Mouse (Mus musculus) thymus, postnatal 4 days (tissue): ENCODE results near the gene Prim1.
"Not testable (repeated sequence)": the region's sequence is repeated elsewhere in the genome, so short reads cannot be mapped to it uniquely, and the experiment has no call there.

Source experiments
- DNase-seq: peaks from one replicate; pipeline ENCODE4 v3.0.0; 2021

The Prim1 gene

DNA sequence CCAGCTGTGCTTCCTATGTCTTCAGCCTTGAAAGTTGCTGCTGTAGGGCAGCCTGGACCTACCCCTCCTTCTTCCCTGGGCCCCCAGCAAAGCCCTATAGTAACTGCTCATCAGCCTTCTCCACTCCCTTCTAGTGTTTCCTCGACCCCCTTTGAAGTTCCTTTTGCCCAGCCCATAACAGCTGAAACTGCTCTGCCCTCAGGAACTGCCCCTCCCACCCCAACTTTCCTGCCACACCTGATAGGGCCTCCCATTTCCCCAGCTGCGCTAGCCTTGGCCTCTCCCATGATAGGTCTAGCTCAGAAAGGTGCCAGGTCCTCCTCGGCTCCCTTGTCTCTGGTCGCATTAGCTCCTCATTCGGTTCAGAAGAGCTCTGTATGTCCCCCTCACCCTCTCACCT lies 24.2 kb downstream of the Prim1 start:
- DNase-seq, result peak; percentile 49

DNA sequence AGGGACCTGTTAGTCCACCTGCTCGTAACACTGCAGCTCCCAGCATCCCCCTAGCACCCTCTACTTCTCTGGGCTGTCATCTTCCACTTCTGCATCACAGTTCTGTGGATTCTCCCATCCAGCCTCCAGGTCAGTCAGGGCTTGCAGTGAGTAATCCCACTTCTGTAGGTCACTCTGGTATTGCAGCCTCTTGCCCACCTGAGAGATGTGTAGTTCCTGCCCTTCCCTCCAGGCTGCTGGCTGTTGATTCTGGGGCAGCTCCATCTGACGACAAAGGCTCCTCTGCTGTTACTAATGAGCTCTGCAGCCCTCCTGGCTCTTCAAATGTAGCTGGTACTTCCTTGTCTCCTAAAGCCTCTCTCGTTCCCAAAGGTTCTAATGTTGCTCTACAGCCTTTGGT lies 24.9 kb downstream of the Prim1 start:
- DNase-seq, result no peak

DNA sequence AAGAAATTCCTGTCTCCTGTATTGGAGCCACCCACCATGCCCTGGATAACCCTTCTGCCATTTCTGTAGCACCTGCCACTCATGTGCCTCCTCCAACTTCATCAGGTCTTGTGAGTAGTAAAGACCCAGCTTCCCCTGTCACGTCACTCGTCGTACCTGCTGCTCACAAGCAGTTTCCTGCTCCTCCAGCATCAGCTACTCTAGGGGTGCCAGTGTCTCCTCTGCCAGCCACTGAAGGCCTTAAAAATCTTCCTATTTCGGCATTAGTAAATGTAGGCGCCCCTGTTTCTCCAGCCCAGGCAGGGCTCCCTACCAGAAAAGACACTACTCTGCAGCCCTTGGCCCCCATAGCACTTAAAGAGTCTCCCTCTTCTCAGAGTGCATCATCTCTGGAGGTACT lies 25.3 kb downstream of the Prim1 start:
- no peak for DNase-seq

- DNase-seq, result no peak
Measured at GRCm38 (mm10) chr10:128041636-128042035, 26.7 kb downstream of the Prim1 start.

DNA sequence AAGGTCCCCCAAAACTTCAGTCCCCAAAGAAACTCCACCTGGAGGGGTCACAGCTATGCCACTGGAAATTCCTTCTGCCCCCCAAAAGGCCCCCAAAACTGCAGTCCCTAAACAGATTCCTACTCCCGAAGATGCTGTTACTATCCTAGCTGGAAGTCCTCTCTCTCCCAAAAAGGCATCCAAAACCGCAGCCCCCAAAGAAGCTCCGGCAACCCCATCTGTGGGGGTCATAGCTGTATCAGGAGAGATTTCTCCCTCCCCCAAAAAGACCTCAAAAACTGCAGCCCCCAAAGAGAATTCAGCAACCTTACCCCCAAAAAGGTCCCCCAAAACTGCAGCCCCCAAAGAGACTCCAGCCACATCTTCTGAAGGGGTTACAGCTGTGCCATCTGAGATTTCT lies 27.5 kb downstream of the Prim1 start:
- no peak for DNase-seq

- DNase-seq, result peak; percentile 60
Measured at GRCm38 (mm10) chr10:128043041-128043835, 28.3 kb downstream of the Prim1 start.

DNA sequence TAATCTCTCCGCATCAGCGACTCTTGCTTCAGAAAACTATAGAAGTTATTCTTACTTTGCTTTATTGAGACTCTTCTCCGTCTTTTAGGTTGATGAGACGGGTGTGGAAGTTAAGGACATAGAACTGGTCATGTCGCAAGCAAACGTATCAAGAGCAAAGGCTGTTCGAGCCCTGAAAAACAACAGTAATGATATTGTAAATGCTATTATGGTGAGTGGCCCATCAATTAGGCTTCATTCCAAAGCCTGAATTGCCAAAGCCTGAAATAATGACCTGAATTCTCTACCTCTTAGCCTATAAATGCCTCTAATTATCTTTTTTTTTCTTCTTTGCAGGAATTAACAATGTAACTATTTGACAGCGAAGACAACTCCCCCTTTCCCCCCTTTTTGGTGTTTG lies 33.2 kb downstream of the Prim1 start:
- DNase-seq, result no peak

GRCm38 (mm10) chr10:128049741-128050140 lies 34.8 kb downstream of the Prim1 start:
- no peak for DNase-seq

DNA sequence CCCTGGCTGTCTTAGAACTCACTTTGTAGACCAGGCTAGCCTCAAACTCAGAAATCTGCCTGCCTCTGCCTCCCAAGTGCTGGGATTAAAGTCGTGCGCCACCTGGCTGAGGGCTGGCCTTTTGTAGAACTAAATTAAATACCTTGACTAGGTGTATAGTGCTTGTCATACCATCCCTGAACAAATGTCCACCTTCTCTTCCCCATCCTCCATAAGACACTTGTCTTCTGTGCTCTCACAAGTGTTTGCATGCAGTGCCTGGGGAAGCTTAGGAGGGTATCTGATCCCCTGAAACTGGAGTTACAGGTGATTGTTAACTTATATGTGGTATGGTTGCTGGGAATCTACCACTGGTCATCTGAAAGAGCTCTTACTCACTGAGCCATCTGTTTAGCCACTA lies 35.4 kb downstream of the Prim1 start:
- no peak for DNase-seq

DNA sequence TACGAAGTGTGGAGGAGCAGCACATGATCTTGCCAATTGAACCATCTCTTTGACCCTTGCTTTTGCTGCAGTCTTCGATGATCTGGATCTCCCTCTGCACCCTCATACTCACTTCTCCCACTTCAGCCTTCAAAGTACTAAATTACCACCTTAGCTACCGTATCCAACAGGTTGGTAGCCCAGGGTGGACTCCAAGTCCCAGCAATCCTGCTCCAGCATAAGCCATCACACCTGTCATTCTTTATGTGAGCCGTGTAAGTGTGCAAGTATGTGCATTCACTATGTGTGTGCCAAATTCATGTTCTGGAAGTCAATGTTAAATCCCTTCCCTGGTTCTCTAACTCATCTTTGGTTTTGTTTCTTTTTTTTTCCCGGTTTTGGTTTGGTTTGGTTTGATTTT lies 36.6 kb downstream of the Prim1 start:
- no peak for DNase-seq

- DNase-seq, result not testable (repeated sequence)
Measured at GRCm38 (mm10) chr10:128052136-128052535, 37.2 kb downstream of the Prim1 start.

- no peak for DNase-seq
Measured at GRCm38 (mm10) chr10:128053001-128053400, 38.0 kb downstream of the Prim1 start.

DNA sequence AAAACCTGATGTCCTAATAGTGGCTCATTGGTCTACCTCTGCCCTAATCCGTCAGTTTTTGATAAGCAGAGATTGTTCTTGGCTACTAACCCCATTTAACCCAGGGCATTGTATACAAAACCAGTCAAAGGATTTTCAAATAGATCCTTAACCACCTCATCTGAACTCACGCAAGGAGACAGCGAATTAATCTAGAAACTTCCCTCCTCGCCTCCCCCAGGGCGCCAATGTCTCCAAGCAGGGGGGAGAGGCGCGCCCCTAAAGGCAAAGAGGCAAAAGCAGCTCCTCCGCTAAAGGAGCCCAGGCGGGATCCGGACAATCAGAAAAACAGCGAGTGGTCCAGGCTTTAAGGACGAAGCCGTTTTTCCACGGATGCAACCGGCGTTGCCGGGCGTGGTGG lies 43.2 kb downstream of the Prim1 start:
- no peak for DNase-seq

DNA sequence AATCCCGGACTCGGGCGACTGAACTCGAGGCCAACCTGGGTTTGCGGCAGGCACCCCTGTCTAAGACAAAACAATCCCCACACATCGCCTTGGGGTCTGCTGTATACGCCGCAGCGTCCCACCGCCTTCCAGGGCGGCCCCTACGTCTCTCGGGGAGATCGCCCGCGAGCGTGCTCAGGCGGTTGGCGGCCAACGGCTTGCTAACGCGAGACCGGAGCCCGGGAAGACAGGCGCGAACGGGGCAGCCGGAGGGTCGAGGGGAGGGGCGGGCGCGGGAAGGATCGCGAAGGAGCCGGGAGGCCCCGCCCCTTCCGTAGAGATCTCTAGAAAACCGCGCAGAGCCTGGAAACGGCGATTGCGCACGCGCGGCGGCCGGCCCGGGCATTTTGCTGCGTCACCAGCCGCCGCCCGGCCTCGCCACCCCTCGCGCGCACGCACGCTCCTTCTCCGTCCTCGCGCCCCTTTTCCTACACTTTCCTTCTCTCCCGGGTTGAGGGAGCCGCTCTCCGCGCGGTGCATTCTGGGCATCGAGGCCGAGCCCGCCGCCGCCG lies 43.7 kb downstream of the Prim1 start, which contains the start of gene Ptges3:
Gene Ptges3, plus strand, starts transcription at position 354 of the 551 bp plus-strand sequence.
- DNase-seq, result peak; percentile 99

DNA sequence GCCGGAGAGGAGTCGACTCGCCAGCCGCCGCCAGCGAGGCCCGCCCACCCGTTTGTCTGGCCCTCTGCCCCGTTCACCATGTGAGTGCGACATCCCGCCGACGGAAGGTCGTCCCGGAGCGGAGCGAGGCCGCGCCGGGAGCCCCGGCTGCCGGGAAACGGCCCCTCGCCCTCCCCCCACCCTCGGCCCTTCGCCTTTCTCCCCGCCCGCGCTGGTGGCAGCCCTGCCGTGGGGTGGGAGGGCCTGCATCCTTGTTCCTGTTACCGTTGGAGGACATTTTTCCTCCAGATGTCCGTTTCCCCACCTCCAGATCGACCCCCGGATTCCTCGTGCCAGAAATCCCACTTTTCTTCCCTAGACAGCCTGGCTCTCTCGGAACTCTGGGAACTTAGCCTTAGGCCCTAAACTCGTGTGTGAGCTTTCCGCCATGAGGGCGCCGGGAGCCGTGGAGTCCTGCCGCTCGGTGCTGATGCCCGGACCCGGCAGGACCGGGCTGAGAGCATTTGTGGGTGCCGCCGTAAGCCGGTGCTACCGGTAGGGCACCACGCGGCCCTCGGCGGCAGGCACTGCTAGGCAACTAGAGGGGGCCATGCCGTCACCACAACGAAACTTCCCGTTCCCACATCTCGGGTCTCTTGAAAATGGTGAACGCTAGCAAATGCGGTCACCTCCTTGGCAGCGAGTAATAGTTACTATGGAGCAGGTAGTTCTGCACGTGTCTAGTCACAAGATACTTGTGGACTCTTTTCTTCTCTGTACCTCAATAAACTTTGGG lies 44.4 kb downstream of the Prim1 start:
- peak; percentile 81 for DNase-seq

DNA sequence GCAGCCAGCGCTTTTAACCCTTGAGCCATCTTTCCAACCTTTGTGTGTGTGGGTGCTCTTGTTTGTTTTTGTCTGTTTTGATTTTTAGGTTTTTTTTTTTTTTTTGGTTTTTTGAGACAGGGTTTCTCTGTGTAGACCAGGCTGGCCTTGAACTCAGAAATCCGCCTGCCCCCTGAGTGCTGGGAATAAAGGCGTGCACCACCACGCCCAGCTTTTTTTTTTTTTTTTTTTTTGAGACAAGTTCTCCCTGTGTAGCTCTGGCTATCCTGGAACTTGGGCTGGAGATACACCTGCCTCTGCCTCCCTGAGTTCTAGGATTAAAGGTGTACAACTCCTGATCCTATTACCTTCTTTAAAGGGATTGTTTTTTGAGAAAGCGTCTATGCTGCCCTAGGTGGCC lies 46.1 kb downstream of the Prim1 start:
- no peak for DNase-seq

- no peak for DNase-seq
Measured at GRCm38 (mm10) chr10:128062221-128062989, 47.4 kb downstream of the Prim1 start.

DNA sequence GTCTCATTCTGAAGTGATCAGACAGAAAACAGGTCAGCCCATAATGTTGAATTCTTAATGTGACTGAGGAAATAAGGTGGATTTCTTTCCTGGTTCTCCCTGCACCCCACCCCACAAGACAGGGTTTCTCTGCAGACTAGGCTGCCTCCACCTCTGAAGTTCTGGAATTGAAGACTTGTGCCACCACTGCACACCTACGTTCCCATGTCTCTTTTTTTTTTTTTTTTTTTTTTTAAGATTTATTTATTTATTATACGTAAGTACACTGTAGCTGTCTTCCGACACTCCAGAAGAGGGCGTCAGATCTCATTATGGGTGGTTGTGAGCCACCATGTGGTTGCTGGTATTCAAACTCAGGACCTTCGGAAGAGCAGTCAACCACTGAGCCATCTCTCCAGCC lies 51.1 kb downstream of the Prim1 start:
- no peak for DNase-seq

GRCm38 (mm10) chr10:128069201-128069600 lies 54.2 kb downstream of the Prim1 start:
- no peak for DNase-seq

GRCm38 (mm10) chr10:128070432-128070831 lies 55.5 kb downstream of the Prim1 start:
- not testable (repeated sequence) for DNase-seq

DNA sequence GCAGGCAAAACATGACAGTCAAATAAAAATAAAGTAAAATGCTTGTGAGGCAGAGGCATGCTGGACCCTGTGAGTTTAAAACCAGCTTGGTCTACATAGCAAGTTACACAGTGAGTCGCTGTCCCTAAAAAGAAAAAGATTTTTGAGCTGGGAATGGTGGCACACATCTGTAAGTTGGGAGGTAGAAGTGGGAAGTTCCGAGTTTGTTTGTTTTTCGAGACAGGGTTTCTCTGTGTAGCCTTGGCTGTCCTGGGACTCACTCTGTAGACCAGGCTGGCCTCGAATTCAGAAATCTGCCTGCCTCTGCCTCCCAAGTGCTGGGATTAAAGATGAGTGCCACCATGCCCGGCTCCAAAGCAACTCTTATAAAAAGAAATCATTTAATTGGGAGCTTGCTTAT lies 63.3 kb downstream of the Prim1 start:
- DNase-seq, result not testable (repeated sequence)
